Mouse (Mus musculus) kidney, embryonic 16.5 days (tissue): Measurements from ENCODE around the gene Sncb. TPM values are rescaled to one million over a fixed set of nuclear protein-coding genes. Genes with fewer than 3 reads are reported as not detected.
A peak's percentile ranks its signal among the peaks of the same experiment; 100 is the strongest.

ENCODE experiments used
- ATAC-seq: fragments of 200-750 bp; cut with Nextera tagmentation; 2 replicates; pipeline ENCODE4 v1.8.0; 2017; ENCODE audit warnings: moderate TSS enrichment; ENCODE audit not compliant: low FRiP score, low TSS enrichment
- H3K27ac ChIP-seq: fragments of 300-500 bp; sonication (generic); 2 replicates; pipeline ENCODE4 v1.5.1; 2014; ENCODE audit warnings: low read length
- H3K27me3 ChIP-seq: fragments of 300-500 bp; sonication (generic); 2 replicates; pipeline ENCODE4 v1.6.1; 2014; ENCODE audit warnings: low read length, control low read depth, mixed read lengths; ENCODE audit not compliant: insufficient read depth
- H3K36me3 ChIP-seq: fragments of 300-500 bp; sonication (generic); 2 replicates; pipeline ENCODE4 v1.6.1; 2014; ENCODE audit warnings: low read length, control low read depth, mixed read lengths; ENCODE audit not compliant: insufficient read depth
- H3K4me1 ChIP-seq: fragments of 300-500 bp; sonication (generic); 2 replicates; pipeline ENCODE4 v1.6.1; 2014; ENCODE audit warnings: low read length, control low read depth, mixed read lengths; ENCODE audit not compliant: insufficient read depth
- H3K4me2 ChIP-seq: fragments of 300-500 bp; sonication (generic); replicated peaks from 2 replicates; pipeline ENCODE4 v1.6.1; 2014; ENCODE audit warnings: low read depth, low read length
- H3K4me3 ChIP-seq: fragments of 300-500 bp; sonication (generic); 2 replicates; pipeline ENCODE4 v1.5.1; 2014; ENCODE audit warnings: mild to moderate bottlenecking, low read length
- H3K9ac ChIP-seq: fragments of 300-500 bp; sonication (generic); replicated peaks from 2 replicates; pipeline ENCODE4 v1.6.1; 2014; ENCODE audit warnings: low read length
- H3K9me3 ChIP-seq: fragments of 300-500 bp; sonication (generic); 2 replicates; pipeline ENCODE4 v1.6.1; 2016; ENCODE audit warnings: low read length, control low read depth
- WGBS: fragments of 180-500 bp; shearing (Covaris S2); extraction: QIAGEN DNeasy Blood & Tissue Kit; methylation state at CpG from one replicate; pipeline ENCODE4 v1.1.7; 2014; 5-methylcytosine and 5-hydroxymethylcytosine counted together
- polyA plus RNA-seq: library from polyadenylated mRNA; unstranded; fragments of >200 nt; fragmentation: Nextera tagmentation; extraction: Ambion mirVana; gene quantifications from 2 replicates; pipeline ENCODE4 v1.2.1, GENCODE M21; 2015

Gene Sncb
- not detected in 2 replicates for polyA plus RNA-seq

- H3K4me3 ChIP-seq = peak within 1 kb of the TSS; percentile 33
- H3K9ac ChIP-seq = no peak within 1 kb of the TSS
- H3K4me2 ChIP-seq = peak within 1 kb of the TSS; percentile 41
- H3K36me3 ChIP-seq = no peaks in the 10 kb centered on the region
- WGBS = 2% methylated on average over 35 of the region's 35 CpGs
- no peak within 1 kb of the TSS for H3K27ac ChIP-seq
- H3K27me3 ChIP-seq = peaks cover 53% of the 10 kb centered on the region
- peaks cover 6% of the 10 kb centered on the region for H3K4me1 ChIP-seq
- 0 out of 2 replicates have a peak, but pooled peaks have one; percentile 54 for ATAC-seq
- no peaks in the 10 kb centered on the region for H3K9me3 ChIP-seq
Measured at GRCm38 (mm10) chr13:54766192-54766768, at the start of gene Sncb. Gene Sncb (minus strand): TSS chr13:54766595.

- Histone ChIP-seq H3K4me1 (no peaks in the 10 kb centered on the region), H3K4me3 (no peak overlapping the region), H3K9ac (no peak overlapping the region), H3K9me3 (no peaks in the 10 kb centered on the region), H3K4me2 (no peak overlapping the region), H3K27ac (no peak overlapping the region), H3K36me3 (no peaks in the 10 kb centered on the region), H3K27me3 (no peaks in the 10 kb centered on the region)
- ATAC-seq = no peak
- 83% methylated on average over 9 of the region's 9 CpGs for WGBS
Measured at GRCm38 (mm10) chr13:54813381-54813780, 47.0 kb upstream of the Sncb start.

DNA sequence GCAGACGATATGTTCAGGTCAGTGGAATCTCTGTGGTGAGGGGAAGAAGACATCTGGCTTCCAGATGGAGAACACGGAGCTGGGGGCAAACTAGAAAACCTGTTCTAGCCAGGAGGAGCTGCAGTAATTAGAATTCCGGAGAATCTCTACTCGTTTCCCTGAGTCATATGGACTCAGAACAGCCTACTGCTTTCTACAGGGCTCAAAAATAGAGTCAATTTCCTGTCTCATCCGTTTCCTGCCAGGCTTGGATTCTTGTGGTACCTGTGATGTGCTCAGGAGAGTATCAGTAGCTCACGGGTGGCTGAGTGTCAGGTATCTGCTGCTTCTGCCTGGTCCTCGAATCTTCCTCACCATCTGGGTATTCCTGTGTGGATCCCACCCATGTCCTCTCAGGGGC lies 45.1 kb upstream of the Sncb start:
- peaks cover 1% of the 10 kb centered on the region; the same call in 1 of the 2 replicates for H3K27me3 ChIP-seq
- H3K36me3 ChIP-seq = no peaks in the 10 kb centered on the region
- H3K4me1 ChIP-seq = no peaks in the 10 kb centered on the region
- no peak overlapping the region for H3K4me3 ChIP-seq
- ATAC-seq = no peak
- no peak overlapping the region for H3K9ac ChIP-seq
- no peaks in the 10 kb centered on the region for H3K9me3 ChIP-seq
- no peak overlapping the region for H3K27ac ChIP-seq
- no peak overlapping the region for H3K4me2 ChIP-seq
- 59% methylated on average over 7 of the region's 7 CpGs for WGBS

GRCm38 (mm10) chr13:54808067-54808466 lies 41.7 kb upstream of the Sncb start:
- Histone ChIP-seq H3K27ac (no peak overlapping the region), H3K4me1 (no peaks in the 10 kb centered on the region), H3K27me3 (peaks cover 17% of the 10 kb centered on the region; the same call in 1 of the 2 replicates), H3K9me3 (no peaks in the 10 kb centered on the region), H3K4me2 (no peak overlapping the region), H3K9ac (no peak overlapping the region), H3K4me3 (no peak overlapping the region), H3K36me3 (no peaks in the 10 kb centered on the region)
- 75% methylated on average over 12 of the region's 12 CpGs for WGBS
- no peak for ATAC-seq

GRCm38 (mm10) chr13:54806434-54806976 lies 40.1 kb upstream of the Sncb start:
- H3K36me3 ChIP-seq = no peaks in the 10 kb centered on the region
- 14% methylated on average over 13 of the region's 13 CpGs for WGBS
- no peak overlapping the region for H3K27ac ChIP-seq
- H3K9me3 ChIP-seq = no peaks in the 10 kb centered on the region
- peaks cover 17% of the 10 kb centered on the region; the same call in 1 of the 2 replicates for H3K27me3 ChIP-seq
- H3K4me1 ChIP-seq = no peaks in the 10 kb centered on the region
- H3K4me2 ChIP-seq = no peak overlapping the region
- H3K4me3 ChIP-seq = no peak overlapping the region
- H3K9ac ChIP-seq = no peak overlapping the region
- ATAC-seq = peak; percentile 90

DNA sequence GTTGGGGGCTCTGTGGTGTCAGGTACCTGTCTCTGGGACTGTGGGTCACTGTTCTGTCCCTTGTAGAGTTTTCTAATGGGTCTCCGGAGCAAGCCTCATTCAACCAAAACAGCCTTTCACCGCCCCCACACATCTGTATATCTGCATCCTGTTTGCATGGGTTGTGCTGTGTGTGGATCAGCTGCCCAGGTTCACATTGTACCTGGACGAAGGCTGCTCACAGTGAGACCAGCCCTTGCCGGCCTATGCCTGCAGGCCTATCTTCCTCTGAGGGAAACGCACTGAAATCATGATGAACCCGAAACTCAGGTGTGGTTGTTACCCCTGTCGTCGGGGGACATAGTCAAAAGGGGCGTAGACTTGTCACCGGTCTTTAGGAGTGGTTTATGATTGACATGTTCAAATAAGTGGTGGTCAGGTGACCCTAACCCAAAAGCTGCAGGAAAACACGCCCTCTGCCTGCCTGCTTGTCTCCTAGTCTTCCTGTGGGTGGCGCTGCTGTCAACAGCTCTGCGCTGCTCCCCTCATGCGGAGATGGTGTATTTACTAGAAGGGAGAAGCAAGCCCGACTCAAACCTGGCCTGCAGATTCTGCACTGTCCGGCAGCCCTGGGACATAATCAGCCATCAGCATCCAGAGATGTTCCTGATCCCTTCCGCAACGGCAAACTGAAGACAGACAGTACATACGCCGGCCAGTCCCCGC lies 38.9 kb upstream of the Sncb start:
- 42% methylated on average over 21 of the region's 21 CpGs for WGBS
- H3K9me3 ChIP-seq = no peaks in the 10 kb centered on the region
- no peak overlapping the region for H3K4me3 ChIP-seq
- no peaks in the 10 kb centered on the region for H3K36me3 ChIP-seq
- no peak overlapping the region for H3K27ac ChIP-seq
- peaks cover 17% of the 10 kb centered on the region; the same call in 1 of the 2 replicates for H3K27me3 ChIP-seq
- no peaks in the 10 kb centered on the region for H3K4me1 ChIP-seq
- ATAC-seq = no peak
- no peak overlapping the region for H3K9ac ChIP-seq
- no peak overlapping the region for H3K4me2 ChIP-seq

- peaks cover 17% of the 10 kb centered on the region; the same call in 1 of the 2 replicates for H3K27me3 ChIP-seq
- H3K4me1 ChIP-seq = no peaks in the 10 kb centered on the region
- no peak overlapping the region for H3K4me2 ChIP-seq
- no peak overlapping the region for H3K4me3 ChIP-seq
- H3K27ac ChIP-seq = no peak overlapping the region
- WGBS = 80% methylated on average over 6 of the region's 6 CpGs
- H3K9me3 ChIP-seq = no peaks in the 10 kb centered on the region
- no peak for ATAC-seq
- no peak overlapping the region for H3K9ac ChIP-seq
- H3K36me3 ChIP-seq = no peaks in the 10 kb centered on the region
Measured at GRCm38 (mm10) chr13:54803010-54803409, 36.6 kb upstream of the Sncb start.

DNA sequence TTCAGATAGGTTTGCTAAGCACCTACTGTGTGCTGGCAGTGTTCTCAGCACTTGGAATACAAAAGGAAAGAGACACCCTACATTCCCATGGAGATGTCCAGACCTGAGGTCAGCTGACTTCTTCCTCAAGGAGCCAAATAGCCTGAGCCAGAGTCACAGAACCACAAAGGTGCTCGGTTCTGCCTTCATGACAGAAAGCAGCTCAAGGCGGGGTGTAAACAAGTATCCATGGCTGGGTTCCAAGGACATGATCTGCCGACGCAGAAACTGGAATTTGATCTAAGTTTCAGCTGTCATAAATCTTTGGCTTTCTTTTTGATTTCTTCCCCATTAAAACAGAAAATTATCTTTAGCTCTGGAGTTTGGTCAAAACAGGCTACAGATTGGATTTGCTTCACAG lies 33.8 kb upstream of the Sncb start:
- no peak overlapping the region for H3K4me2 ChIP-seq
- no peaks in the 10 kb centered on the region for H3K4me1 ChIP-seq
- 32% methylated on average over 4 of the region's 4 CpGs for WGBS
- no peaks in the 10 kb centered on the region for H3K9me3 ChIP-seq
- H3K4me3 ChIP-seq = no peak overlapping the region
- ATAC-seq = no peak
- no peaks in the 10 kb centered on the region for H3K36me3 ChIP-seq
- no peak overlapping the region for H3K9ac ChIP-seq
- H3K27me3 ChIP-seq = peaks cover 4% of the 10 kb centered on the region; the same call in 1 of the 2 replicates
- no peak overlapping the region for H3K27ac ChIP-seq

DNA sequence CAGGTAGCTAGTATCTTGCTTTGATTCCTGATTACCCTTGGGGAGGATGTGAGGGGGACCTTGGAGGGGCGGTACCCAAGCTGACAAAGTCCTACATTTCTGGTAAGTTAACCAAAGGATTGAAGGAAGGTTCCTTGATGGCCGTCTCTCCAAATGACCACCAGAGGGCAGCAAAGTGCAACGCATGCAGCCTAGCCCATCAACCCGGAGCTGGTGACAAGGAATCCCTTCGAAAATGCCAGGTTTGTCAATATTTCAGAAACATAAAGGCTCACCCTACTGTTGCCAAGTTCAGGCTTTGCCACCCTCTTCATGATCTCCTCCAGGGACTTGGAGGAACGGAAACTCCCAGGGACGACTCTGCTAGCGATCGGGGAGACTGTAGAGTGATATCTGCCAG lies 33.3 kb upstream of the Sncb start:
- Histone ChIP-seq H3K4me3 (no peak overlapping the region), H3K36me3 (no peaks in the 10 kb centered on the region), H3K27me3 (0 out of 2 replicates have a peak, but pooled peaks cover 3% of the 10 kb centered on the region), H3K4me1 (no peaks in the 10 kb centered on the region), H3K9me3 (no peaks in the 10 kb centered on the region), H3K4me2 (no peak overlapping the region), H3K9ac (no peak overlapping the region), H3K27ac (no peak overlapping the region)
- 20% methylated on average over 9 of the region's 9 CpGs for WGBS
- ATAC-seq = no peak

DNA sequence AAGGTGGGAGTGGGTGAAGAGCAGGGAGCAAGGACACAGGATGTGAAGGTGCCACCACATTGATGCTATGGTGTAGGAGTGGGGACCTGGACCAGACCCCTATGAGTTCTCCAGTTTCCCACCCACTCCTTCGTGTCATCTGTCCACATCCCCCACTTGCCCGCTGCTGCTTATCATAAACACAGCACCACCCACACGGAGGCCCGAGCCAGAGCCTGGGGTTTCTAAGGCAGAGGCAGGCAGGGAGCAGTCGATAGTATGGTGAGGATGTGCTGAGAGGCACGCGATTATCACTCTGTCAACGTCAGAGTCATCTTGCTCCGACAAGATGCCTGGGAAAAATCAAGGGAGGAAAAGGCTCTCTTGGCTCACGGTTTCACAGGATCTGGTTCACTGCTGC lies 32.3 kb upstream of the Sncb start:
- Histone ChIP-seq H3K36me3 (no peaks in the 10 kb centered on the region), H3K4me3 (no peak overlapping the region), H3K27ac (no peak overlapping the region), H3K9ac (no peak overlapping the region), H3K9me3 (no peaks in the 10 kb centered on the region), H3K4me2 (no peak overlapping the region), H3K4me1 (no peaks in the 10 kb centered on the region), H3K27me3 (no peaks in the 10 kb centered on the region)
- 73% methylated on average over 10 of the region's 10 CpGs for WGBS
- no peak for ATAC-seq
